Mouse (Mus musculus): Measurements from ENCODE around the gene Grin3b. TPM values are rescaled to one million over a fixed set of nuclear protein-coding genes. Genes with fewer than 3 reads are reported as not detected.

The Grin3b gene
- polyA plus RNA-seq, 1 experiment = 0.30 TPM

DNA sequence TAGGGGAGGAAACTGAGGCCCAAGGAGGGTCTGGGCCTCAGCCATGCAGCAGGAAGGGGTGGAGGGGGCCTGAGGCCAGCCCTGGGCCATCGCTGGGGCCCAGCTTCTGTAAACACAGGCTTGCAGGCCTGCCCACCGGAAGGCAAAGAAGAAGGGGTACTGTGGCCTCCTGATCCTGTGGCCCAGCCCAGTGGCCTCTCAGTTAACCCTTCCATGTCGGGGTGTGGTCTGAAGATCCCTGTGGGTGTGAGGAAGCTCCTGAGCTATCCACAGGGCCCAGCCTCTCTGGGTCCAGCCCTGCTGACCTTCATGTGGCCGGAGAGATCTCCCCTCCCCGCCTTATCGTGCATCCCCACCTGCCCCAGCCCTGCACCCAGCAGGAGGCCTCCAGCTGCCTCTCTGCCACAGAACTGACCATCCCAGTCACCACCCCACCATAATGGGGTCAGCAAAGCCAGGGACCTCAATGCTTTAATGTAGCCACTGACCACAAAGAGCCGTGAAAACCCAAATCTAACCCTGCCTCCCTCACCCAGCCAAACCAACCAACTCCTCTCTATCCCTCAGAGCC is 23.7 kb upstream of the Grin3b start:
- Histone ChIP-seq H3K79me2 (ENCODE audit: control insufficient read depth, insufficient read depth) (no peaks in the 10 kb centered on the region), H3K4me3 (ENCODE audit: insufficient read depth, poor library complexity, severe bottlenecking) (no peak overlapping the region), H3K27me3 (ENCODE audit: control insufficient read depth, insufficient read depth, insufficient read length) (no peaks in the 10 kb centered on the region), H3K79me3 (ENCODE audit: low read depth) (no peaks in the 10 kb centered on the region), H3ac (ENCODE audit: control insufficient read depth, insufficient read length, low read depth) (no peak overlapping the region), H3K36me3 (ENCODE audit: control insufficient read depth, insufficient read depth) (no peaks in the 10 kb centered on the region)
- no peak for TF ChIP-seq MAX (IDR thresholded peaks at IDR 0.05)
- TF ChIP-seq CEBPB (IDR thresholded peaks at IDR 0.05; ENCODE audit: low read depth) = no peak
- TF ChIP-seq MYOD1 (IDR thresholded peaks at IDR 0.05; ENCODE audit: control insufficient read depth, insufficient read length, low read depth) = peak; percentile 32

DNA sequence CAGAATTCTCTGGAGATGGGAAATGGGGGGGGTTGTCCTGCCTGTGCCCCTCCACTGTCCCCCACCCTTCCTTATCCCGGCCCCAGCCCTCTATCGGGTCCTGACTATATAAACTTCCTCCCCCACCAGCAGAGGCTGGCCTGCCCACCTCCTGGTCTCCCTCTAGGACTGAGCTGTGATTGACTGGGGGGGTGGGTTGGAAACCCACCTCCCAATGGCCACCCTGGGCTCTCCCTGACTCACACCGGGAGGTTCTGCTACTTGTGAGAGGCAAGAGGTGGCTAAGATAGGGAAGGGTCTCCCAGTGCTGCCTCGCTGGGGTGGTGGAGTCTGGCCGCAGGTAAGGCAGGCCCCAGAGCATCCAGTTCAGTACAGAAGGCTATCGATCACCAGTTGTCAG is 23.0 kb upstream of the Grin3b start:
- Histone ChIP-seq H3K27me3 (ENCODE audit: control insufficient read depth, insufficient read depth, insufficient read length) (no peaks in the 10 kb centered on the region), H3K79me3 (ENCODE audit: low read depth) (no peaks in the 10 kb centered on the region), H3ac (ENCODE audit: control insufficient read depth, insufficient read length, low read depth) (no peak overlapping the region), H3K79me2 (ENCODE audit: control insufficient read depth, insufficient read depth) (no peaks in the 10 kb centered on the region), H3K36me3 (ENCODE audit: control insufficient read depth, insufficient read depth) (no peaks in the 10 kb centered on the region), H3K4me3 (ENCODE audit: insufficient read depth, poor library complexity, severe bottlenecking) (no peak overlapping the region)
- TF ChIP-seq CEBPB (IDR thresholded peaks at IDR 0.05; ENCODE audit: low read depth) (no peak), FOSL1 (IDR thresholded peaks at IDR 0.05; ENCODE audit: insufficient read depth, low read length, poor library complexity, severe bottlenecking) (no peak), MYOD1 (IDR thresholded peaks at IDR 0.05; ENCODE audit: control insufficient read depth, insufficient read length, low read depth) (no peak), USF1 (IDR thresholded peaks at IDR 0.05; ENCODE audit: low read depth) (no peak), CTCF (IDR thresholded peaks at IDR 0.05; ENCODE audit: control insufficient read depth, insufficient read depth, insufficient read length) (no peak), MAX (IDR thresholded peaks at IDR 0.05) (no peak), MYOG (IDR thresholded peaks at IDR 0.05; ENCODE audit: control insufficient read depth, extremely low read depth, insufficient read length) (no peak)

DNA sequence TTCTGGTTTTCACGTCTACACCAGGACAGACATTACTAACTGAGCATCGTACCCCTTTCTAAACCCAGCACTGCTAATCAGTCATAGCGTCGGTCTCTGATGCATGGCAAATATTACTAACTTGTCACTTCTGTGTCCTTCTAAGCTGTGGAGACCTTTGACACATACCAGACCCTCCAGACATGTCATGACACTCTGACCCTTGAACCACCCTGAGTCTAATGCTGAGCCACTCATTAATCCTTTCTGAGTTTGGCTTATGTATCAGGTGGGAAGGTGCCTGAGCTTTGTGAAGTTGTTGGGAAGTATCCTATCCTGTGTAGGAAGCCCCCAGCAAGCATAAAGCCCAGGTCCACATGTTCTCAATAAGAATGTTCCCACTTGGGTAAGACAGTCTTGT is 20.6 kb upstream of the Grin3b start:
- no peak overlapping the region for H3K4me3 ChIP-seq (ENCODE audit: insufficient read depth, poor library complexity, severe bottlenecking)
- no peaks in the 10 kb centered on the region for H3K79me3 ChIP-seq (ENCODE audit: low read depth)
- TF ChIP-seq USF1 (IDR thresholded peaks at IDR 0.05; ENCODE audit: low read depth) (no peak), MYOG (IDR thresholded peaks at IDR 0.05; ENCODE audit: control insufficient read depth, extremely low read depth, insufficient read length) (no peak), CTCF (IDR thresholded peaks at IDR 0.05; ENCODE audit: control insufficient read depth, insufficient read depth, insufficient read length) (no peak)
- no peaks in the 10 kb centered on the region for H3K27me3 ChIP-seq (ENCODE audit: control insufficient read depth, insufficient read depth, insufficient read length)
- no peaks in the 10 kb centered on the region for H3K79me2 ChIP-seq (ENCODE audit: control insufficient read depth, insufficient read depth)
- no peak overlapping the region for H3ac ChIP-seq (ENCODE audit: control insufficient read depth, insufficient read length, low read depth)
- no peaks in the 10 kb centered on the region for H3K36me3 ChIP-seq (ENCODE audit: control insufficient read depth, insufficient read depth)

DNA sequence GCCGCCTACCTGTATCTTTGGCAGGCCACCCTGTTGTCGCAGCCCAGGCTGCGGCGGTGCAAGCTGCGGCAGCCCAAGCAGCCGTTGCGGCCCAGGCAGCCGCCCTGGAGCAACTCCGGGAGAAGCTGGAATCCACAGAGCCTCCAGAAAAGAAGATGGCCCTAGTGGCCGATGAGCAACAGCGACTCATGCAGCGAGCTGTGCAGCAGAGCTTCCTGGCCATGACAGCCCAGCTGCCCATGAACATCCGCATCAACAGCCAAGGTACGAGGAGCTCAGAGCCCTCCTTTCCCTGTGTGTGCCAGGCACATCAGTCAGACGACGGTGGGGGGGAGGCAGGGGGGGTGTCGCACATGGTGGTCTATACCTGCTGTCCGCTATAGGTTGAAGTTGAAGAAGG is 19.9 kb upstream of the Grin3b start:
- TF ChIP-seq MYOD1 (IDR thresholded peaks at IDR 0.05; ENCODE audit: control insufficient read depth, insufficient read length, low read depth) = peak; percentile 79
- TF ChIP-seq CTCF (IDR thresholded peaks at IDR 0.05; ENCODE audit: control insufficient read depth, insufficient read depth, insufficient read length) = no peak
- TF ChIP-seq USF1 (IDR thresholded peaks at IDR 0.05; ENCODE audit: low read depth) = no peak
- TF ChIP-seq FOSL1 (IDR thresholded peaks at IDR 0.05; ENCODE audit: insufficient read depth, low read length, poor library complexity, severe bottlenecking) = peak; percentile 61
- Histone ChIP-seq H3K36me3 (ENCODE audit: control insufficient read depth, insufficient read depth) (no peaks in the 10 kb centered on the region), H3K27me3 (ENCODE audit: control insufficient read depth, insufficient read depth, insufficient read length) (no peaks in the 10 kb centered on the region), H3K4me3 (ENCODE audit: insufficient read depth, poor library complexity, severe bottlenecking) (no peak overlapping the region), H3K79me3 (ENCODE audit: low read depth) (no peaks in the 10 kb centered on the region), H3K79me2 (ENCODE audit: control insufficient read depth, insufficient read depth) (no peaks in the 10 kb centered on the region), H3ac (ENCODE audit: control insufficient read depth, insufficient read length, low read depth) (no peak overlapping the region)

DNA sequence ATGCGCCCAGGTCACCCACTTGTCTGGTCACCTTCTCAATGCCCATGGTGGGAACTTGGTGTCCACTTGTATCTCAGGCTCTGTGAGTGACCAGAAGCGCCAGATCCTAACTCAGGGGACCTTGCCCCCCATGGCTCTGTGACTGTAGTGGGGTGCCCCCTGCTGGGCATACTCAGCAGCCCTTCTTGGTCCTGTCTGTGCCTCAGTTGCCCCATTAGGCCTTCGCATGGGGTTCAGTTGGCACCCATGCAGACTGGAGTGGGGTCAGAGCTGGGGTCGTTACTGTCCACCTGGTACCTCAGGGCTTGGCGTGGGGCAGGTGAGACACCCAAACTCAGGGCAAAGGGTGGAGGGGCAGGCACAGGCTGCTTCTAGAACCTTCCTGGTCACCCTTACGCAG is 16.6 kb upstream of the Grin3b start:
- H3K79me2 ChIP-seq (ENCODE audit: control insufficient read depth, insufficient read depth) = no peaks in the 10 kb centered on the region
- no peaks in the 10 kb centered on the region for H3K79me3 ChIP-seq (ENCODE audit: low read depth)
- H3K27me3 ChIP-seq (ENCODE audit: control insufficient read depth, insufficient read depth, insufficient read length) = no peaks in the 10 kb centered on the region
- H3ac ChIP-seq (ENCODE audit: control insufficient read depth, insufficient read length, low read depth) = no peak overlapping the region
- TF ChIP-seq USF1 (IDR thresholded peaks at IDR 0.05; ENCODE audit: low read depth) = no peak
- TF ChIP-seq FOSL1 (IDR thresholded peaks at IDR 0.05; ENCODE audit: insufficient read depth, low read length, poor library complexity, severe bottlenecking) = no peak
- peak; percentile 73 for TF ChIP-seq CTCF (IDR thresholded peaks at IDR 0.05; ENCODE audit: control insufficient read depth, insufficient read depth, insufficient read length)
- TF ChIP-seq MYOD1 (IDR thresholded peaks at IDR 0.05; ENCODE audit: control insufficient read depth, insufficient read length, low read depth) = no peak
- no peak for TF ChIP-seq CEBPB (IDR thresholded peaks at IDR 0.05; ENCODE audit: low read depth)
- H3K36me3 ChIP-seq (ENCODE audit: control insufficient read depth, insufficient read depth) = no peaks in the 10 kb centered on the region
- no peak overlapping the region for H3K4me3 ChIP-seq (ENCODE audit: insufficient read depth, poor library complexity, severe bottlenecking)

DNA sequence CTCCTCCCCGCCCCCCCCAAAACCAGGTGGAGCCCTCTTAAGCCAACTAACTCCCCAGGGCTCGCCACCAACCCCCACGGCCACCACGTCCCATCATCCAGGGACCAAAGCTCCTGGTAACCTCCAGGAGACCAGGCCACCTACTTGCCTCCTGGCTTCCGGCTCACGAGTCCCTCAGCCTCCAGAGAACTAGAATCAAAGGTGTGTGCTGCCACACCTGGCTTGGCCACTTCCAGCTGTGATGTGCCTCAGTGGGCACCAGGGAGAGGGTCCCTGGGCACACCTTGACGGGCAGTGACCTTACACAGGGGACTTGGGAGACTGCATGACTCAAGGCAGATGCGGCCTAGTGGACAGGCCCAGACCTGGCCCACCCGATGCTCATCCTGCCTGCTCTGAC is 14.8 kb upstream of the Grin3b start:
- Histone ChIP-seq H3K36me3 (ENCODE audit: control insufficient read depth, insufficient read depth) (no peaks in the 10 kb centered on the region), H3K27me3 (ENCODE audit: control insufficient read depth, insufficient read depth, insufficient read length) (no peaks in the 10 kb centered on the region), H3K4me3 (ENCODE audit: insufficient read depth, poor library complexity, severe bottlenecking) (no peak overlapping the region), H3ac (ENCODE audit: control insufficient read depth, insufficient read length, low read depth) (no peak overlapping the region), H3K79me2 (ENCODE audit: control insufficient read depth, insufficient read depth) (peaks cover 8% of the 10 kb centered on the region), H3K79me3 (ENCODE audit: low read depth) (peaks cover 7% of the 10 kb centered on the region)
- TF ChIP-seq MAX (IDR thresholded peaks at IDR 0.05) (no peak), MYOD1 (IDR thresholded peaks at IDR 0.05; ENCODE audit: control insufficient read depth, insufficient read length, low read depth) (no peak), MYOG (IDR thresholded peaks at IDR 0.05; ENCODE audit: control insufficient read depth, extremely low read depth, insufficient read length) (no peak)
